Mouse (Mus musculus): ENCODE data around the gene 2510039O18Rik.
A peak's percentile ranks its signal among the peaks of the same experiment; 100 is the strongest.

Gene 2510039O18Rik

DNA sequence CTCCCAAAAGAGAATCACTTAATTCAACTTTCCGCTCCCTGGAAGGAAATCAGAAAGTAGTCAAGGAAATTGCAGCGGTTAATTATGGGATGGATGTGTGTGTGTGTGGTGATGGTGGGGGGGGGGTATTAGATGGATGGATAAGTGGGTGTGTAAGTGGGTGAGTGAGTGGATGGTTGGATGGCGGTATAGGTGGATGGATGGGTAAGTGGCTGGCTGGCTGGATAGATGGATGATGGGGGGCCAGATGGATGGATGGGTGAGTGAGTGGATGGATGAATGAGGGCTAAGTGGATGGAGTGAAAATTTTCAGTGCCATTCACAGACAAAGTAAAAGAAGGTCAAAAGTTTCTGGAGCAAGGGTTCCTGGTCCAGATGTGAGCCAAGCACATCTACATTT, 3.7 kb upstream of the 2510039O18Rik start:
- DNase-seq (ENCODE audit: low spot score) = no peak

DNA sequence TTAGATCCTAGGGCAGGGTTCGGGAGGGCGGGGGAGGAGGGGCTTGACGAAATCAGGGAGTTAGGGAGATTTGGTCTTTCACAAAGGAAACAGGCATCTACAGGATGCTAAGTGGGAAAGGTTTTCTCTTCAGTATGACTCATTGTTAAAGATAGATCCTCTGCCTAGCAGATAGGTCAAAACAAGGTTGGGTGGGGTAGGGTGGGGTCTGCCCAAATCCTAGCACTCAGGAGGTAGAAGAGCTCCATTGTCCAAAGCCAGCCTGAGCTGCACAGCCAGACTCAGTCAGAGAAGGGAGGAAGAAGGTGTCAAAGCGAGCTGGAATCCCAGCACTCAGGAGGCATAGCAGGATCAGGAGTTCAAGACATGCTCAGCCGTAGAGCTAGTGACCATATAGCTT, 3.2 kb upstream of the 2510039O18Rik start:
- DNase-seq (ENCODE audit: low spot score) = no peak

DNA sequence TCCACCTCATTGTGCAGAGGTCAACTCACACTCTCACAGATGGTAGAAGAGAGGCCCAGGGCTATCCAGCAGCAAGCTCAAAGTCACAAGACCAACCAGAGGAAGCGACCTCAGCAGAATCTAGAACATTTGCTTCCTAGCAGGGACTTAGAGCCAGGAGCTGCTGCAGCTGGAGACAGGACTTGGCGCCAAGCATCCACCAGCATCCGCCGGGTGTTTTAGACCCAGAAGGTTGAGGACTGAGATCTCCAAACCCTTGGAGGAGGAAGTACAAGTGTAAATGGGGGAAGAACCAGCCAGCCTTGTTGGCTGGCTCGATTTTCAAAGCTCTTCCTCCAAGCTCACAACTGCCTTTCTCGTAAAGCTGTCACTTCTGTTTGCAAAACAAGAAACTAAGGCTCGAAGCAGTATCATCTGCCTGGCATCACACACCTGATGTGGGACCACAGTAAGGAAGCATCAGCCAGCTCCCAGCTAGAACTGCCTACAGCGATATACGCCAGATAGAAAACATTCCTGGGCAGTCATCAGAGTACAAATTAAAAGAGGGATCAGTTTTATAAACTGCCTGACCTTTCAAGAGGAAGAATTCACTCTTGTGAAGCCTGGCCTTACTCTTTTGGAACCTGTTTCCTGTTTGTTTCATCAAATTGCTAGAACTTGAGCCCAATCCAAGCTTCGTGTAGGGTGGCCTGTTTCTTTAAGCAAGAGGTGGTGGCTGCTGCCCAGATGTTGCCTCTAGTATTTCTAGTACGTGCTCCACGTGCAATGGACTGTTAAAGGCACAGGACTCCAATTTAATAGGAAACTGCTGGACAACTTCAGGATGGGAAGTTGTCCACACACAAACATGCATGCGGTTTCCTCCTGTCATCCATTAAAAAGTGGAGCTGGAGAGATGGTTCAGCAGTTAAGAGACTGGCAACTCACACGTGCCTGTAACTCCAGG, 2.3 kb upstream of the 2510039O18Rik start:
- no peak for DNase-seq (ENCODE audit: low spot score)

DNA sequence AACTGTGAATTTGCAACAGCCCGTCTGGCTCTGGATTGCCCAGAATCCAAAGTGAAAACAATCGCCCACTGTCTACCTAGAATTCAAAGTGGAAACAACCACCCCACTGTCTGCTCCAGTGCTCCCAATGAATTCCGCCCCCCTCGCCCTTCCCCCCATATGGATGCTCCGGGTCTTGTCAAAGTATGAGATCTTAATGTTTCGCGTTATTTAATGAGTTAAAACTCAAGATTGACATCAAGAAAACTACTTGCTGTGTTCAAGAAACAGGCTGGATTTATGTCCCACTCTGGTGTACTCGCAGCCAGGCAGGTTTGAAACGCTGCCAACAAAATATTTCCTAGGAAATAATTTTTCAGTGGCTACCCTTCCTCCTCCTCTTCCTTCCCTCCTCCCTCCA, 584 bp upstream of the 2510039O18Rik start:
- DNase-seq (ENCODE audit: low spot score) = no peak

DNA sequence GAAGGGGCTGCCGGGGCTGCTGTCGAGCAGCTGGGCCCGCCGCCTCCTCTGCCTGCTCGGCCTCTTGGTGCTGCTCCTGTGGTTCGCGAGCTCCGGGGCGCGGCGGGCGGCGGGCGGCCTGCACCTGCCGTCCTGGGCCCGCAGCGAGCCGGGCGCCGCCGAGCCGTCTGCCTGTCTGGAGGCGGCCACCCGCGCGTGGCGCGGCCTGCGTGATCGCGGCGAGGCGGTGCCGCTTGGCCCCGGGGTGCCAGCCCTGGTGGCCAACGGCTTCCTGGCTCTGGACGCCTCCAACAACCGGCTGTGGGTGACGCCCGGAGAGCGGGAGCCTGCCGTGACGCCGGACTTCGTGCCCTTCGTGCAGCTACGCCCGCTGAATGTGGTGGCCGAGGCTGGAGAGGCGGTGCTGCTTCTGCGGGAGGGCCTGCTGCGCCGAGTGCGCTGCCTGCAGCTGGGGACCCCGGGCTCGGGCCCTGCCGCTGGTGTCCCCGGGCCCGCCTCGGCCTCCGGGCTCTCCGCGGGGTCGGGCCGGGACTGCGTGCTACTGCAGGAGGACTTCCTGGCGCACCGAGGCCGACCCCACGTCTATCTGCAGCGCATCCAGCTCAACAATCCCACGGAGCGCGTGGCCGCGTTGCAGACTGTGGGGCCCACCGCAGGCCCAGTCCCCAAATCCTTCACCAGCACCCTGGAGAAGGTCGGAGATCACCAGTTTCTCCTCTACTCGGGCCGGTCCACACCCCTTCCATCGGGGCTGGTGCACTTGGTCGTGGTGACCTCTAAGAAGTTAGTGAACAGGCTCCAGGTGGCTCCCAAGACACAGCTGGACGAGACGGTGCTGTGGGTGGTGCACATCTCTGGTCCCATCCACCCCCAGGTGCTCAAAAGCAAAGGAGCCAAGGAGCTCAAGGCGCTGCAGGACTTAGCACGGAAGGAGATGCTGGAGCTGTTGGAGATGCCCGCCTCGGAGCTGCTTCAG, 638 bp downstream of the 2510039O18Rik start:
- no peak for DNase-seq (ENCODE audit: low spot score)

DNA sequence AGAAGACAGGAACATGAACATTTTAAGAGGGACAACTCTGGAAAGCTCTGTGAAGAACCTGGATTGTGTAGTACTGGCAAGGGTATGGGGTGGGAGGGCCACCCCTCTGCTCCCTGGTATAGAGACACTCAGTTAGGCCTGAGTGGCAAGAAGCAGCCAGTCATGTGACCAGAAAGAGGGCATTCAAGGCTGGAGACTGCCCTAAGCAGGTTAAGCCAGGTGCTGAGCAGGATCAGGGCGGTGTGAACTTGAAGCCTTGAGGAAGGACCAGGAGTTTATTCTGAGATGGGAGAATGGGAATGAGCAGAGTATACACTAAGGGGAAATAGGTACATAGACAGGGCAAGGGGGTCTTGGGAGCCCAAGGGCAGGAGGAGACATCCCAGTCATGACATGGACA, 2.3 kb downstream of the 2510039O18Rik start:
- no peak for DNase-seq (ENCODE audit: low spot score)

DNA sequence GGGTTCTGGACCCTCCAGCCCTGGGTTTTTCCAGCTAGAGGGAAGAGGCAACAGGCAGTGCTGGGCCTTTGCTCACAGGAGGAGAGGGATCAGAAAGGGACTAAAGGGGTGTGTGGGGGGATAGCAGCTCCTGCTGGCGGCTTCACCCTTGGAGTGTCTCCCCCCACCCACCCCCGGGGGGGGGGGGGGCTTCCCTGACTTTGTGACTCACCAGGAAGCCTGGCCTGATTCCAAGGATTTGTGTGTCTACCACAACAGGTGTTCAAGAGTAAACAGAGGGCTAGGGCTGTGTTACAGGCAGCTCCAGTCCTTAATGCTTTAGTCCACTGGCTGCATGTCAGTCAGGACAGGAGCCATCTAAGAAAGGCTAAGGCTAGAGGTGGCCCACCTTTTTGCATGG, 6.8 kb downstream of the 2510039O18Rik start:
- no peak for DNase-seq (ENCODE audit: low spot score)

DNA sequence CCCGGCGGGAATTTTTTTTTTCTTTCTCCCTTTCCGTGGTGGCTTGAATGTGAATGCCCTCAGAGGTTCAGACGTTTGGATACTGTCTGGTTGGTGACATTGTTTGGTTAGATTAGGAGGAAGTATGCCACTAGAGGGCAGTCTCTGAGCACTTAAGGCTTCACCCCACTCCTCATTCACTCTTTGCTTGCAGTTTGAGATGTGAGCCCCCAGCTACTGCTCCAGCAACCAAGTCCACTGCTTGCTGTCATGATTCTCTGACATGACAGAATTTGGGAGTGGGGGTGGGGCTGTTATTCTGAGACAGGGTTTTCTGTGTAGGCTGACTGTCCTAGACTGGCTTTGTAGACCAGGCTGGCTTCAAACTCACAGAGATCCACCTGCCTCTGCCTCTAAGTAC, 12.9 kb downstream of the 2510039O18Rik start:
- peak; percentile 85 for DNase-seq (ENCODE audit: low spot score)

DNA sequence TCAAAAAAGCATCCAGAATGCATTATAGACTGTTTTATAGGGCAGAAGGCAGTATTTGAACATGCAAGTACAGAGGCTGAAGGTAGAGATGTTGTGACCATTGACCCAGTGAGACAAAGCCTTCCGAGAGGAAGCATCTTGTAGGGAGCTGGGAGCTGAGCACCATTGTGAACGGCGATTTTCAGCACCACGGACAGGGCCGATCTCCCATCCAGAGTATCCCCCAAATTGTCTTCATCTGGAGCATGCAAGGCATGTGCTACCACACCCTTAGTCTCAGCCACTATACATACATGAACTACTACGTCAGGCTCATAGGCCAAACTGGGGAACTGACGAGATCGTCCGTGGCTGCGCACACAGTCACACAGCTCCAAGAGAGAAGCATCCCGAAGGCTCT, 16.4 kb downstream of the 2510039O18Rik start:
- peak; percentile 56 for DNase-seq (ENCODE audit: low spot score)

DNA sequence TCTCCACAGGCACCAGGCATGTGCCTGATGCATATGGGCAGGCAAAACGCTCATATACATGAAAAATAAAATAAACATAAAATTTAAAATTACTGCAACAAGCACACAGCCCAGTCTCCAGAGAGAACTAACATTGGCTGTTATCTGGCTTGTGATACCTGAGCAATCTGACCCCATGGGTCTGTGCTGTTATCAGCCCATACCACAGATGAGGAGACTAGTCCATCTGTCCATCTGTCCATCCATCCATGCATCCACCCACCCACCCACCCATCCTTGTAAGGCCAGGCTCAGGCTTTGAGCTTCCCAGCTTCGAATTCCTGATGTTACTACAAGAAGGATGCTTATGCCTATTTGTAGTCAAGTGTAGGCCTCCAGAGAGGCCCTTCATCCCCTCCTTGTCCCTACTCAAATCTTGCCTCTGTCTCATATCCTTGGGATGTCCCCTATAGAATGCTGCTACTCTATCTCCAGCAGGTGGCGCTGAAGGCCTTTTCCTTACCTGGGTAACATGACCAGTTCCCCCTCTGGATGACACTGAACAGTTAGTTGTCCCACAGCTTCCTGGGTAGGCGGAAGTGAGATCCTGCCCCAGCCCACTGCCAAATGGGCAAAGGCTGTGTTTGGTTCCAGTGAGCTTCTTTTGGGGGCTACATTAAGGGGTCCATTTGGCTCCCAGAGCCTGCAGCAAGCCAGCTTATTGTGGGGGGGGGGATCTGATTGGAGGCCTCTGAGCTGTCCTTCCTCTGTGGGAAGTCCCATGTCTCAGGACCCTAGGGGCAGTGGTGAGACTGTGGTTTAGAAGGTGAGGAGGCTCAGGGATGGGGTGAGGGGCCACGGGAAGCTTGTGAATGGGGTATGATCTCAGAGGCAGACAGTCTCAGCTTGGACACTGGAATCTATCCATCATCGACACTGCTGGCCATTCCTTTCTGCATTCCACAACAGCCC, 19.5 kb downstream of the 2510039O18Rik start:
- DNase-seq (ENCODE audit: low spot score) = peak; percentile 91

DNA sequence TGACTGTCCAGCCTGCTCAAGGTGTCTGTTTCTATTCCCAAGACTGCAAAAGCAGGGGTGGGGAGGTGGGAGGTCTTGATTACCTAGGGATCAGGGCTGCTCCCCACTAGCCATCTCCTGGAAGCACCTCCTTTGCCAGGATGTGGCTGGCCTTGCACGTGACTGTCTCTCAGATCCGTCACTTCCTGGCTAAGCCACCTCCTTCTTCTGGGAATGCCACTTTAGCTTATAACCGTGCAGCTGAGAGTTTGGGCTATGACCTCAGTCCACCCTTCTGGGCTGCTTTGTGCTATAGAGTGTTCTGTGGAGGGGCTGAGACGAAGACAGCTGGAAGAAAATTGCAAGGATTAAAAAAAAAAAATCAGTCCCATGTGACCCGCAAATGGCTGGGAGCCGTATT, 22.1 kb downstream of the 2510039O18Rik start:
- DNase-seq (ENCODE audit: low spot score) = no peak

DNA sequence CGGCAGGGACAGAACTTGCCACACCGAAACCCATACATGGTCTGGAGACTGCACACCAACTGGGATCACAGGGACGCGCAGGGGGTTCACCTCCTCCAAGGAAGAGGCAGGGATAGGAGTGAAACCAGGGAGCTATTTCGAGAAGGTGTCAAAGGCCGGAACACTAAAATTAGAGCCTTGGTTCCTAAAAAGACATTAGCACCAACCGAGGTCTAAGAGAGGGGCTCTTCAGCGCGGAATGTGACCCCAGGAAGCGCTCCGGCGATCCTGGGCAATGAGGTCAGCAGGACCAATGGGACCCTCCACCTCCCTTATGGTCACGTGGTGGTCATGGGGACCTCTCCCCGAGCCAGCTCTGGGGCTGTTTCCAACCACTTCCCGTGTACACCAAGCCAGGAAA, 22.9 kb downstream of the 2510039O18Rik start:
- DNase-seq (ENCODE audit: low spot score) = no peak

DNA sequence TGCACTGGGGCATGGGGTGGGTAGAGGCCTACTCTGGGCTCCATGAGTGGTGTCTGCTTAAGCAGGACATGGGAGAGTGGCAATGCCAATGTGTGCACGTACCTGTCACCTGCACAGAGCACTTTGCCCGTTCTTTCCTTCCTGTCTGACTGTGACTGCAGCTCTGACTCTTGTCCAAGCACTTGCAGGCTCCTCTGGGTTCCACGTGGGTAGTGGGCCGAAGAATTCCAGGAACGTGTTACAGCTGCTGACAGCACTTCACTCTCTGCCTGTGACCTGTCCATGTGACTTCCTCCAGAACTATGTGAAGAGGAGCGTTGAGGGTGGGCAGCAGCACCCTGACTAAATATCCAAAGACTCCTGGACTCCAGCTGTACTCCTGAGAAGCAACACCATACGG, 25.0 kb downstream of the 2510039O18Rik start:
- DNase-seq (ENCODE audit: low spot score) = no peak

DNA sequence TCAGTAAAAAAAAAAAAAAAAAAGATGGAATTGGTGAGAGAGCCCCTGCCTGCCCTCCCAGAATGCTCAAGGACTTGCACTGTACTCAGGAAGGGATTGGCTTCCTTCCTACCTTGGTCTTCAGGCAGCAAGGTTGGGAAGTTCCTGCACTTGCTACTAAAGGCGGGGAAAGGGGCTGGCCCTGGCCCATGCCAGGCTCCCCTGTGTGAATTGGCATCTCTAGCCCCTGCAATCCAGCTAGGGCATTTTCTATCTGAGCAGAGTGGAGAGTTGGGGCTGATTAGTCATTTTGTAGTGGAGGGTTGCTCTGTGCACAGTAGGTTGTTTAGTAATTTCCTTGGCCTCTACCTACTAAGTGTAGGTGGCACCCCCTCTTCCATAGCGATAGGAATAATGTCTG, 28.1 kb downstream of the 2510039O18Rik start:
- no peak for DNase-seq (ENCODE audit: low spot score)

DNA sequence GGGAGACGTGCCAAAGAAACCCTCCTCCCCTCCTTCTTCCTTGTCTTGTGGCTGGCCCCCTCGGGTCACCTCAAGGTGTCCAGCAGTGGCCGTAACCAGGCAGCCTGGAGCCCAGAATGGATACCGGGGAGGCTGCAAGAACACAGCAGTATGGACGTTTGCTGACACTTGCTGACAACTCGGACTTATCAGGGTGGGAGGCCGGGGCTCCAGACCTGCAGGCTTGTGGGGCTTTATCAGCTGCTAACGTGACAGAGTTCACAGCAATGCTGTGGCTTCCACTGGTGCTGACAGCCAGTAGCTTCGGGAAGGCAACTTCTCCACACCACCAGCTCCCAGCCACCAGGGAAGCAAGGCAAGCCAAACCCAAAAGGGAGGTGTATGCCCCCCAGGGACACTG, 28.6 kb downstream of the 2510039O18Rik start:
- no peak for DNase-seq (ENCODE audit: low spot score)

DNA sequence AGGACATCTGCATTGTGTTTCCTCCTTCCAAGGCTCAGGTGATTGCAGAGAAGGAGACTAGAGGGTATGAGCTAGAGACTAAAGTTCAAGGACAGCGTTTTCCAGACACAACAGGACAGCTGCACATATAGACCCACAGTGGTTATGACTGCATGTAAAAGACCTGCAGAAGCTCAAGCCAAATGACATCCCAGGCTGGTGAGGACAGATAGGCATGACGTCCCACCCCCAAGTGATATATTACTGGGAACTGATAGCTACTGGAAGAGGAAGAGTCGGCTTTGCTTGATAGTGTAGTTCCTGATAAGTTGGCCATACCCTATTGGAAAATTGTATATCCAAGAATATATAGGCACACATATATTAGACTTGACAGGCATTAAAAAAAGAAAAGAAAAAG, 35.5 kb downstream of the 2510039O18Rik start:
- DNase-seq (ENCODE audit: low spot score) = no peak

DNA sequence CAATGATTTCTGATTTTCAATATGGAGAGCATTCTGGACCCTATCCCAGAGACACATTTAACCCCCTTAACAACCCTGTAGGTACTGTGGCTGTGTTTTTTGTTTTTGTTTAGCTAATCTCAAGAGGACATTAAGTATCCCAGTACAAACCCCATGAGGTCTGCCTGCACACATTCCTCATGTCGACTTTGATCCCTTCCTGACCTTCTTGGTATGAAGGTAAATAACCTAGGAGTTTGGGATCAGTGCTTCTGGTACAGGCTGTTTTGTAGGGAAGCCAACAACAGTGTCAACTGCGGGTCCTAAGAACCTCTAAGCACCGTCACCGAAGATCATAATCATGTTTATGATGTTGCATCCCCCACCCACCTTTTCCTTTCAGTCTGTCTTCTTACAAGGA, 37.0 kb downstream of the 2510039O18Rik start:
- no peak for DNase-seq (ENCODE audit: low spot score)

DNA sequence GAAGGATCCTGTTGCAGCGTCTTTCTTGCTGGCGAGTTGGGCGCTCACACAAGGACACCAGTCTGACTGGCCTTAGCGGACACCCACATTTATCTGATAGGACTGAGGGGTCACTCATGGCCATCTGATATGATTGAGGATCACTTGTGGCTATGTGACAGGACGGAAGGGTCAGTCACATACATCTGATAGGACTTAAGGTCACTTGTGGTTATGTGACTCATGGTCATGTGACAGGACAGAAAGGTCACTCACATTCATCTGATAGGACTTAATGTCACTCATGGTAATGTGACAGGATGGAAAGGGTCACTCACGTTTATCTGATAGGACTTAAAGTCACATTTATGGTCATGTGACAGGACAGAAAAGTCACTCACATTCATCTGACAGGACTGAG, 37.7 kb downstream of the 2510039O18Rik start:
- no peak for DNase-seq (ENCODE audit: low spot score)

DNA sequence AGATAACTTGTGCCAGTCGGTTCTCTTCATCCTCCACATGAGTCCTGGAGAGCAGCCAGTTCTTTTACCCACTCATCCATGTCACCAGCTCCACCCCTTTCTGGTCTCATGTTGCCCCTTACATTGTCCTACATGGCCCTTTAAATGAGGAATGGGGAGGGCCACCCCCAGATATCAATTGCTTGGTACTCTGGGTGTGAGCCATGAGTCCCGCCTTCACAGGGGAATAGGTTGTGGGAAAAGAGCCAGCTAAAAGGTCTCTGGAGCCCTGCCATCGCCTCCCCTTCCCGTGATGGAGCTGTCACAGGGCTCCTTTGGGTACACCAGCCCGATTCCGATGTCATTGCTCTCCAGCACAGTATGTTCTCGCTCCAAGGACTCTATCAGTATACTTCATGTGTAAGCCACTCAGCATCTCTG, 38.8 kb downstream of the 2510039O18Rik start:
- no peak for DNase-seq (ENCODE audit: low spot score)

DNA sequence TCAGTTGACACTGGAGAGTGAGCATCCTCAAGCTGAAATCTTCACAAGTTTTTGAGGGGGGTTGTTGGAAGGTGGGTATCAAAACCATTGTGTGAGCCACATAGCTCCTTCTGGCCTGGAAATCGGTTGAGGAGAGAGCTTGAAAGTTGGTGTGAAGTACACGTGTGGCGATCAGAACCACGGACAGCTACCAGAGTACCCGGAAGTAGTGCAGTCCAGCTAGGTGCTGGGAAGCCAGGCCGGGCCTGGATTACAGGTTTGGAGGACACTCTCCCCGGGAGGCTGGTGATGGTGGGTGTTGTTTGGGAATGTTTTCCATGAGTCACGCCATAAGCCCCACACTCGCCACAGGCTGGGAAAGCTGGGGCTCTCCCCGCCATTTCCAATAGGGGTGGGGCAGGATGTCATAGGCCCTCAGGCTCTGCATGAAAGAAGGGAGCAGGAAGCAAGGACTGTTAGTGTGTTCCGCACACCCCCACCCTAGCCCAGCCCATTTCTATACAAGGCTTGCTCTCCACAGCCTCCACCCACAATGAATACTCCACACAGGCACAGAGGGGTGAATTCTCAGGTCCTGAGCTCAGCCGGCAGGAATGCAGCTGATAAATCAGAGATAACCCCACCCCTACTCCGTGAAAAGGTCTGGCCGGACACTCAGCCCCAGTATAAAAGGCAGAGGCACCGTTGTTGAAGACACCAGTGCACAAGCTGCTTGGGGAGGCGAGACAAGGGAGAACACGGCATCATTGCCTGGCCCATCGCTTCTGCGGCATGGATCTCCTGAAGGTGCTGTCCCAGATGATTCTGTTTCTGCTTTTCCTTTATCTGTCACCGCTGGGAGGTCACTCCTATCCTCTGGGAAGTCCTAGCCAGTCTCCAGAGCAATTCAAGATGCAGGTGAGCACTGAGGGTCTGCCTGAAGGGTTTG, 44.8 kb downstream of the 2510039O18Rik start, which contains the start of gene Nppb:
Gene Nppb, plus strand, starts transcription at position 584 of the 928 bp plus-strand sequence.
- peak; percentile 56 for DNase-seq (ENCODE audit: low spot score)

All from retina, embryonic 14.5 days (tissue).